Mouse (Mus musculus) embryonic facial prominence, embryonic 13.5 days (tissue): ENCODE measurements around the gene Zbp1. TPM values are rescaled to one million over a fixed set of nuclear protein-coding genes. Genes with fewer than 3 reads are reported as not detected.
A peak's percentile ranks its signal among the peaks of the same experiment; 100 is the strongest.

Experiments
- ATAC-seq: fragments of 200-750 bp; cut with Nextera tagmentation; 2 replicates; pipeline ENCODE4 v1.8.0; 2017; ENCODE audit warnings: low read depth; ENCODE audit not compliant: insufficient number of reproducible peaks, insufficient read depth, low FRiP score, low TSS enrichment
- H3K27ac ChIP-seq: fragments of 300-500 bp; sonication (generic); 2 replicates; pipeline ENCODE4 v1.5.1; 2015; ENCODE audit warnings: moderate library complexity, mild to moderate bottlenecking, inconsistent platforms
- H3K27me3 ChIP-seq: fragments of 300-500 bp; sonication (generic); 2 replicates; pipeline ENCODE4 v1.6.1; 2015; ENCODE audit warnings: mild to moderate bottlenecking, inconsistent platforms
- H3K36me3 ChIP-seq: fragments of 300-500 bp; sonication (generic); 2 replicates; pipeline ENCODE4 v1.6.1; 2015; ENCODE audit warnings: mild to moderate bottlenecking, inconsistent platforms
- H3K4me1 ChIP-seq: fragments of 300-500 bp; sonication (generic); 2 replicates; pipeline ENCODE4 v1.6.1; 2015; ENCODE audit warnings: inconsistent platforms
- H3K4me2 ChIP-seq: fragments of 300-500 bp; sonication (generic); 2 replicates; pipeline ENCODE4 v1.6.1; 2015; ENCODE audit warnings: moderate library complexity, mild to moderate bottlenecking, inconsistent platforms
- H3K4me3 ChIP-seq: fragments of 300-500 bp; sonication (generic); 2 replicates; pipeline ENCODE4 v1.5.1; 2015; ENCODE audit warnings: mild to moderate bottlenecking, inconsistent platforms
- H3K9ac ChIP-seq: fragments of 300-500 bp; sonication (generic); 2 replicates; pipeline ENCODE4 v1.6.1; 2015; ENCODE audit warnings: mild to moderate bottlenecking, inconsistent platforms
- H3K9me3 ChIP-seq: fragments of 300-500 bp; sonication (generic); 2 replicates; pipeline ENCODE4 v1.6.1; 2016; ENCODE audit warnings: inconsistent platforms
- WGBS: fragments of 180-500 bp; shearing (Covaris S2); methylation state at CpG from one replicate; pipeline ENCODE4 v1.1.7; 2015; ENCODE audit warnings: mixed read lengths; 5-methylcytosine and 5-hydroxymethylcytosine counted together
- polyA plus RNA-seq: library from polyadenylated mRNA; unstranded; fragments of >200 nt; fragmentation: Nextera tagmentation; extraction: Ambion mirVana; gene quantifications from 2 replicates; pipeline ENCODE4 v1.2.1, GENCODE M21; 2015

Gene Zbp1
- polyA plus RNA-seq, 1 experiment from 2014 or later: 0.13 TPM

GRCm38 (mm10) chr2:173174569-173174968, 44.2 kb downstream of the Zbp1 start:
- peaks cover 37% of the 10 kb centered on the region for H3K4me1 ChIP-seq
- H3K4me3 ChIP-seq: peak overlapping the region; percentile 38; the same call in 1 of the 2 replicates
- H3K27ac ChIP-seq: peak overlapping the region; percentile 98
- no peaks in the 10 kb centered on the region for H3K36me3 ChIP-seq
- peak overlapping the region; percentile 61 for H3K4me2 ChIP-seq
- H3K9ac ChIP-seq: no peak overlapping the region
- peaks cover 33% of the 10 kb centered on the region for H3K27me3 ChIP-seq
- WGBS: 39% methylated on average over 1 of the region's 1 CpGs
- ATAC-seq: no peak
- no peaks in the 10 kb centered on the region for H3K9me3 ChIP-seq

GRCm38 (mm10) chr2:173173521-173174511, 44.9 kb downstream of the Zbp1 start:
- no peaks in the 10 kb centered on the region for H3K36me3 ChIP-seq
- H3K27me3 ChIP-seq: peaks cover 33% of the 10 kb centered on the region
- H3K27ac ChIP-seq: peak overlapping the region; percentile 98
- peak overlapping the region; percentile 69 for H3K9ac ChIP-seq
- H3K9me3 ChIP-seq: no peaks in the 10 kb centered on the region
- 3% methylated on average over 22 of the region's 22 CpGs for WGBS
- peak overlapping the region; percentile 61 for H3K4me2 ChIP-seq
- peak overlapping the region; percentile 38 for H3K4me3 ChIP-seq
- peaks cover 37% of the 10 kb centered on the region for H3K4me1 ChIP-seq
- ATAC-seq: peak; percentile 89

GRCm38 (mm10) chr2:173173008-173173407, 45.7 kb downstream of the Zbp1 start:
- H3K9ac ChIP-seq: no peak overlapping the region; the same call in 1 of the 2 replicates
- H3K4me3 ChIP-seq: no peak overlapping the region
- peaks cover 31% of the 10 kb centered on the region for H3K27me3 ChIP-seq
- H3K9me3 ChIP-seq: no peaks in the 10 kb centered on the region
- peaks cover 37% of the 10 kb centered on the region for H3K4me1 ChIP-seq
- H3K27ac ChIP-seq: peak overlapping the region; percentile 98
- WGBS: 29% methylated on average over 2 of the region's 2 CpGs
- H3K36me3 ChIP-seq: no peaks in the 10 kb centered on the region
- no peak for ATAC-seq
- H3K4me2 ChIP-seq: peak overlapping the region; percentile 61

GRCm38 (mm10) chr2:173172386-173172785, 46.3 kb downstream of the Zbp1 start:
- 88% methylated on average over 1 of the region's 1 CpGs for WGBS
- Histone ChIP-seq H3K4me2 (no peak overlapping the region), H3K9ac (no peak overlapping the region), H3K4me3 (no peak overlapping the region), H3K4me1 (peaks cover 37% of the 10 kb centered on the region), H3K9me3 (no peaks in the 10 kb centered on the region), H3K36me3 (no peaks in the 10 kb centered on the region), H3K27me3 (peaks cover 26% of the 10 kb centered on the region), H3K27ac (peak overlapping the region; percentile 98)
- no peak for ATAC-seq

- WGBS: 90% methylated on average over 5 of the region's 5 CpGs
- peaks cover 26% of the 10 kb centered on the region for H3K27me3 ChIP-seq
- no peak overlapping the region for H3K4me3 ChIP-seq
- peak overlapping the region; percentile 59 for H3K4me2 ChIP-seq
- H3K36me3 ChIP-seq: no peaks in the 10 kb centered on the region
- no peak for ATAC-seq
- peak overlapping the region; percentile 62; the same call in 1 of the 2 replicates for H3K9ac ChIP-seq
- peaks cover 37% of the 10 kb centered on the region for H3K4me1 ChIP-seq
- peak overlapping the region; percentile 98 for H3K27ac ChIP-seq
- H3K9me3 ChIP-seq: no peaks in the 10 kb centered on the region
Observed at GRCm38 (mm10) chr2:173171956-173172355, 46.8 kb downstream of the Zbp1 start.

- H3K4me3 ChIP-seq: peak overlapping the region; percentile 31
- H3K9ac ChIP-seq: peak overlapping the region; percentile 62
- H3K27me3 ChIP-seq: peaks cover 26% of the 10 kb centered on the region
- peak overlapping the region; percentile 45 for H3K27ac ChIP-seq
- no peak for ATAC-seq
- no peaks in the 10 kb centered on the region for H3K36me3 ChIP-seq
- H3K4me1 ChIP-seq: peaks cover 37% of the 10 kb centered on the region
- H3K9me3 ChIP-seq: no peaks in the 10 kb centered on the region
- peak overlapping the region; percentile 59 for H3K4me2 ChIP-seq
- 4% methylated on average over 30 of the region's 30 CpGs for WGBS
Observed at GRCm38 (mm10) chr2:173171470-173171869, 47.3 kb downstream of the Zbp1 start.

GRCm38 (mm10) chr2:173170715-173171114, 48.0 kb downstream of the Zbp1 start:
- no peak overlapping the region for H3K4me2 ChIP-seq
- H3K27ac ChIP-seq: 0 out of 2 replicates have a peak overlapping the region, but pooled peaks have one; percentile 45
- WGBS: 53% methylated on average over 2 of the region's 2 CpGs
- peaks cover 37% of the 10 kb centered on the region for H3K4me1 ChIP-seq
- peaks cover 26% of the 10 kb centered on the region for H3K27me3 ChIP-seq
- no peak overlapping the region for H3K4me3 ChIP-seq
- ATAC-seq: no peak
- no peaks in the 10 kb centered on the region for H3K36me3 ChIP-seq
- H3K9me3 ChIP-seq: no peaks in the 10 kb centered on the region
- no peak overlapping the region for H3K9ac ChIP-seq

- Histone ChIP-seq H3K36me3 (no peaks in the 10 kb centered on the region), H3K4me1 (peaks cover 37% of the 10 kb centered on the region), H3K27me3 (peaks cover 26% of the 10 kb centered on the region), H3K9me3 (no peaks in the 10 kb centered on the region), H3K4me2 (no peak overlapping the region), H3K9ac (no peak overlapping the region), H3K27ac (no peak overlapping the region), H3K4me3 (no peak overlapping the region)
- ATAC-seq: no peak
- WGBS: 73% methylated on average over 2 of the region's 2 CpGs
Observed at GRCm38 (mm10) chr2:173170081-173170480, 48.6 kb downstream of the Zbp1 start.

- H3K36me3 ChIP-seq: no peaks in the 10 kb centered on the region
- no peaks in the 10 kb centered on the region for H3K9me3 ChIP-seq
- no peak overlapping the region for H3K9ac ChIP-seq
- H3K27me3 ChIP-seq: peaks cover 26% of the 10 kb centered on the region
- no peak overlapping the region for H3K4me2 ChIP-seq
- H3K4me1 ChIP-seq: peaks cover 26% of the 10 kb centered on the region
- no peak overlapping the region for H3K27ac ChIP-seq
- H3K4me3 ChIP-seq: no peak overlapping the region
- 78% methylated on average over 5 of the region's 5 CpGs for WGBS
- ATAC-seq: no peak
Observed at GRCm38 (mm10) chr2:173168411-173168851, 50.3 kb downstream of the Zbp1 start.

GRCm38 (mm10) chr2:173165357-173165756, 53.4 kb downstream of the Zbp1 start:
- H3K9me3 ChIP-seq: no peaks in the 10 kb centered on the region
- no peak overlapping the region for H3K4me3 ChIP-seq
- no peak overlapping the region for H3K27ac ChIP-seq
- H3K4me2 ChIP-seq: no peak overlapping the region
- H3K27me3 ChIP-seq: peaks cover 8% of the 10 kb centered on the region; the same call in 1 of the 2 replicates
- 0 out of 2 replicates have a peak, but pooled peaks cover 4% of the 10 kb centered on the region for H3K4me1 ChIP-seq
- WGBS: 92% methylated on average over 10 of the region's 10 CpGs
- ATAC-seq: no peak
- no peaks in the 10 kb centered on the region for H3K36me3 ChIP-seq
- no peak overlapping the region for H3K9ac ChIP-seq

GRCm38 (mm10) chr2:173164946-173165345, 53.8 kb downstream of the Zbp1 start:
- H3K27me3 ChIP-seq: peaks cover 3% of the 10 kb centered on the region; the same call in 1 of the 2 replicates
- 89% methylated on average over 10 of the region's 10 CpGs for WGBS
- peaks cover 4% of the 10 kb centered on the region; the same call in 1 of the 2 replicates for H3K4me1 ChIP-seq
- H3K4me3 ChIP-seq: no peak overlapping the region
- H3K4me2 ChIP-seq: no peak overlapping the region
- ATAC-seq: no peak
- H3K36me3 ChIP-seq: no peaks in the 10 kb centered on the region
- H3K9ac ChIP-seq: no peak overlapping the region
- H3K27ac ChIP-seq: no peak overlapping the region
- no peaks in the 10 kb centered on the region for H3K9me3 ChIP-seq
